Mouse (Mus musculus): Measurements from ENCODE around the gene Slc35c2. TPM values are rescaled to one million over a fixed set of nuclear protein-coding genes. Genes with fewer than 3 reads are reported as not detected.

Slc35c2 gene
- polyA plus RNA-seq, 1 experiment from 2014 or later, result 38.0 TPM

DNA sequence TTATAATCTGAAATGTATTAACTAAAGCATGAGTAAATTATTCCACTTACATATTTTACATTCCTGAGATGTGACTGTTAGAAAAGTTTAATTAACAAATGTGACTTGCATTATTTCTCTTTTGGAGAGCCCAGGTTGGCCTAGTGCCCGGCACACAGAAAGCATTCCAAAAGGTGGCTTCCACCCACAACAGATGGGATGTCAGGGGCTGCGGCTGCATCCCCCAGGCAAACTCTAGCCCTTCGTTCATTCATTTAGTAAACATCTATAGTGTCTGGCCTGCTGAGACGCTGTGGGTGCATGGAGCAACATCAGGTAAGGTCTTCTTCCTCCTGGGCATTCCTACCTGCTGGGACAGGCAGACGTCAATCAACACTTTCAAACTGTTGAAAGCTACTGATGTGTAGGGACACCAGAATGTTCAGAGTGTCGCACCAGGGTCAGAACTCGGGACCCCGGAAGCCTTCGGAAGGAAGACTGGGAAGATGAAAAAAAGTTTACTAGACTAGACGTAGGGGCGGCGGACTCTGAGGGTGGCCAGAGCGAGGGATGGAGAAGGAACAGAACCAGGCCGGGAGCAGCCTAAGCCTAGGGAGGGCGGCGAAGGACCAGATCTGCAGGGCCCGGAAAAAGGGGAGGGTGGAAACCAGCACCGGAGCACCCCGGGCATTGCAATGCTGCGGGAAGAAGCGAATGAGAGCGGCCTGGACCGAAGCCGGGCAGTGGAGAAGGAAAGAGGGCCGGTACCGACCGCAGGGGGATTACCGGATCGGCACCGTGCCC lies 38.0 kb upstream of the Slc35c2 start:
- Histone ChIP-seq H3K9me3 (ENCODE audit: control insufficient read depth, low read length) (peaks cover 2% of the 10 kb centered on the region; the same call in 1 of the 2 replicates), H3K27ac (replicated peaks in 1 of 2; ENCODE audit: control insufficient read depth in 1 of 2, insufficient read depth in 1 of 2, low read depth in 2 of 2, low read length in 2 of 2) (peak overlapping the region in 1 of 2 experiments; percentile 24; a peak in 1 of 4 replicates), H3K4me1 (ENCODE audit: control insufficient read depth in 2 of 2, insufficient read depth in 2 of 2, low read length in 2 of 2) (peaks cover 24 to 33% of the 10 kb centered on the region in 2 experiments), H3K4me3 (ENCODE audit: control insufficient read depth in 1 of 2, insufficient read depth in 1 of 2, low read depth in 1 of 2, low read length in 2 of 2) (peak overlapping the region; percentile 68 to 97), H3K36me3 (ENCODE audit: control insufficient read depth, insufficient read depth, low read length) (no peaks in the 10 kb centered on the region), H3K4me2 (ENCODE audit: low read length) (peak overlapping the region; percentile 70), H3K9ac (ENCODE audit: low read length) (peak overlapping the region; percentile 85), H3K27me3 (ENCODE audit: control insufficient read depth, insufficient read depth, low read length) (no peaks in the 10 kb centered on the region)
- peak; percentile 8; the same call in 1 of the 2 replicates for ATAC-seq (ENCODE audit: insufficient number of reproducible peaks, insufficient read depth, low FRiP score, low read depth)
- WGBS, result under 1% methylated on average over 29 of the region's 30 CpGs

DNA sequence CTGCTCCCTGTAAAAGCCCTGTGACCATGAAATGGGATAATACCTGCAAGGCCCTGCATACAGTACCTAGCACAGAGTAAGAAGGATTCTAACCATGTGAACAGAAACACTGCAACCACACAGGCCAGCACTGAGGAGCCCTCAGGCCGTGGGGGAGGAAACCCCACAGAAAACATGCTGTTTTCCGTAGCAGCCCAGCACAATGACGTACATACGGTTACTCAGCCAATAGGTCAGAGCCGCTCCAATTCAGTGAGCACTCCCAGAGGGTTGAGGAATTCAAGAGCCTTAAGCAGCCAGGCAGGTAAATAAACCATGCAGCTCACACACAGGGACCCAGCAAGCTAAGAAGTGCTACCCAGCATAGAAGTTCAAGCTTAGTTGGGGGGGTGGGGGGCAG lies 36.3 kb upstream of the Slc35c2 start:
- Histone ChIP-seq H3K27ac (replicated peaks in 1 of 2; ENCODE audit: control insufficient read depth in 1 of 2, insufficient read depth in 1 of 2, low read depth in 2 of 2, low read length in 2 of 2) (no peak overlapping the region), H3K27me3 (ENCODE audit: control insufficient read depth, insufficient read depth, low read length) (no peaks in the 10 kb centered on the region), H3K4me3 (ENCODE audit: control insufficient read depth in 1 of 2, insufficient read depth in 1 of 2, low read depth in 1 of 2, low read length in 2 of 2) (no peak overlapping the region), H3K9me3 (ENCODE audit: control insufficient read depth, low read length) (no peaks in the 10 kb centered on the region), H3K4me2 (ENCODE audit: low read length) (no peak overlapping the region), H3K4me1 (ENCODE audit: control insufficient read depth in 2 of 2, insufficient read depth in 2 of 2, low read length in 2 of 2) (peaks cover 35 to 49% of the 10 kb centered on the region in 2 experiments), H3K36me3 (ENCODE audit: control insufficient read depth, insufficient read depth, low read length) (no peaks in the 10 kb centered on the region), H3K9ac (ENCODE audit: low read length) (no peak overlapping the region)
- ATAC-seq (ENCODE audit: insufficient number of reproducible peaks, insufficient read depth, low FRiP score, low read depth), result no peak
- WGBS, result 77% methylated on average over 5 of the region's 5 CpGs

GRCm38 (mm10) chr2:165323484-165323883 lies 35.8 kb upstream of the Slc35c2 start:
- Histone ChIP-seq H3K27me3 (ENCODE audit: control insufficient read depth, insufficient read depth, low read length) (no peaks in the 10 kb centered on the region), H3K36me3 (ENCODE audit: control insufficient read depth, insufficient read depth, low read length) (no peaks in the 10 kb centered on the region), H3K4me2 (ENCODE audit: low read length) (no peak overlapping the region), H3K27ac (replicated peaks in 1 of 2; ENCODE audit: control insufficient read depth in 1 of 2, insufficient read depth in 1 of 2, low read depth in 2 of 2, low read length in 2 of 2) (no peak overlapping the region), H3K9ac (ENCODE audit: low read length) (no peak overlapping the region), H3K4me3 (ENCODE audit: control insufficient read depth in 1 of 2, insufficient read depth in 1 of 2, low read depth in 1 of 2, low read length in 2 of 2) (no peak overlapping the region), H3K4me1 (ENCODE audit: control insufficient read depth in 2 of 2, insufficient read depth in 2 of 2, low read length in 2 of 2) (peaks cover 37 to 53% of the 10 kb centered on the region in 2 experiments), H3K9me3 (ENCODE audit: control insufficient read depth, low read length) (no peaks in the 10 kb centered on the region)
- 80% methylated on average over 5 of the region's 5 CpGs for WGBS
- ATAC-seq (ENCODE audit: insufficient number of reproducible peaks, insufficient read depth, low FRiP score, low read depth), result no peak

DNA sequence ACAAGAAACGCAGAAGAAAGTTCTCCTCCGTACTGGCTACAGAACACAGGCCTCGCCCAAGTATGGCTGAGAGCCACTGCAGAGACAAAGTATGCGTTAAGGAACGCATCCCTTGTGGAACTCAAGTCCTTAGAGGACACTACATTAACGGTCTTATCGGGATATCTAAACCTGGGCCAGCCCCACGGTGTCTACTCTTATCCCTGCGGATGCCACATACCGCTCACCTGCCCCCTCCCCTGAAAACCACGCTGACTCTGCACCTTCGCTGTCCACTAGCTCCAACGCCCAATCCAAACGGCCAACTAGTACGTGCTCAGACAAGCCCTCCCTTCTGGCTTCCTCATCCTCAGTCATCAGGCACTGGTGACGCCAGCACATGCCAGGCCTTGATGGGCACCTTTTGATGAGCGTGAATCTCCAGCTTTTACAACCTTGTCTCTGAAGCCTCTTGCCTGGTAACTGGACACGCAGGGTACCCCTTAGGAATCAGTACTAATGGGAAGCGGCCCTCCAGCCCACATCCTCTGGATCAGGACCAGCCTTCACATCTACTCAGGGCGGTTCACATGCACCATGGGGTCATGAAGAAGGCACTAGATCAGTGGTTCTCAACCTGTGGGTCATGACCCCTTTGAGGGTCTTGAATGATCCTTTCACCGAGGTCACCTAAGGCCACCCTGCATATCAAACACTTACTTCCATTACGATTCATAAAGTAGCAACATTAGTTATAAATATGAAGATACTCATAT lies 34.5 kb upstream of the Slc35c2 start:
- Histone ChIP-seq H3K27ac (replicated peaks in 1 of 2; ENCODE audit: control insufficient read depth in 1 of 2, insufficient read depth in 1 of 2, low read depth in 2 of 2, low read length in 2 of 2) (peak overlapping the region in 1 of 2 experiments; percentile 54; a peak in 2 of 4 replicates), H3K9ac (ENCODE audit: low read length) (no peak overlapping the region), H3K36me3 (ENCODE audit: control insufficient read depth, insufficient read depth, low read length) (no peaks in the 10 kb centered on the region), H3K4me3 (ENCODE audit: control insufficient read depth in 1 of 2, insufficient read depth in 1 of 2, low read depth in 1 of 2, low read length in 2 of 2) (no peak overlapping the region), H3K4me1 (ENCODE audit: control insufficient read depth in 2 of 2, insufficient read depth in 2 of 2, low read length in 2 of 2) (peaks cover 47 to 61% of the 10 kb centered on the region in 2 experiments), H3K9me3 (ENCODE audit: control insufficient read depth, low read length) (no peaks in the 10 kb centered on the region), H3K27me3 (ENCODE audit: control insufficient read depth, insufficient read depth, low read length) (no peaks in the 10 kb centered on the region), H3K4me2 (ENCODE audit: low read length) (no peak overlapping the region)
- WGBS, result 82% methylated on average over 22 of the region's 22 CpGs
- no peak for ATAC-seq (ENCODE audit: insufficient number of reproducible peaks, insufficient read depth, low FRiP score, low read depth)

DNA sequence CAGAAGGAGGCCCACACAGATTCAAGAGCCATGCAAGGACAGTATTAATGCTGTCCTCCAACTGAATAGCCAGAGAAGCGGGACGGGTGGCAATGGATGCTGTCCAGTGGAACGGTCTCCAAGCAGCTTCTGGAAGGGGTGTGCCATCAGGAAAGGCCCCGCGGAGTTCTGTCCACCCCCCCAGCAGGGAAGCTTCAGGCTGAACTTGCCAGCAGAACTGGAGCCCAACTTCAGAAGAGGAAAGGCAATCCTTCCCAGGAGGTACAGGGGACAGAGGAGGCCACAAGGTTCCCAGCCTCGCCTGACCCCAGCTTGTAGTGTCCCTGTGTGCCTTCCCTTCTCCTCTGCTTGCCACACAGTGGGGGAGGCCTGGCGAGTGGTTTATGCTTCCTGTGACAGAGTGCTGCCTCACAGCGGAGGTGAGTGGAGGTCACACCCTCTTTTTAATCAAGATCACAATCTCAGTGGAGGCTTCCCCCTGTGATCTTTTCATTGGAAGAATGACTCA lies 33.8 kb upstream of the Slc35c2 start:
- H3K27me3 ChIP-seq (ENCODE audit: control insufficient read depth, insufficient read depth, low read length), result no peaks in the 10 kb centered on the region
- H3K9me3 ChIP-seq (ENCODE audit: control insufficient read depth, low read length), result no peaks in the 10 kb centered on the region
- peak overlapping the region; percentile 54 to 67; a peak in 3 of 4 replicates for H3K27ac ChIP-seq (replicated peaks in 1 of 2; ENCODE audit: control insufficient read depth in 1 of 2, insufficient read depth in 1 of 2, low read depth in 2 of 2, low read length in 2 of 2)
- H3K4me2 ChIP-seq (ENCODE audit: low read length), result peak overlapping the region; percentile 27
- H3K9ac ChIP-seq (ENCODE audit: low read length), result no peak overlapping the region; the same call in 1 of the 2 replicates
- no peaks in the 10 kb centered on the region for H3K36me3 ChIP-seq (ENCODE audit: control insufficient read depth, insufficient read depth, low read length)
- WGBS, result 57% methylated on average over 8 of the region's 8 CpGs
- H3K4me3 ChIP-seq (ENCODE audit: control insufficient read depth in 1 of 2, insufficient read depth in 1 of 2, low read depth in 1 of 2, low read length in 2 of 2), result no peak overlapping the region
- ATAC-seq (ENCODE audit: insufficient number of reproducible peaks, insufficient read depth, low FRiP score, low read depth), result no peak
- peaks cover 51 to 65% of the 10 kb centered on the region in 2 experiments for H3K4me1 ChIP-seq (ENCODE audit: control insufficient read depth in 2 of 2, insufficient read depth in 2 of 2, low read length in 2 of 2)

GRCm38 (mm10) chr2:165320531-165321150 lies 33.0 kb upstream of the Slc35c2 start:
- no peak overlapping the region for H3K9ac ChIP-seq (ENCODE audit: low read length)
- peaks cover 51 to 66% of the 10 kb centered on the region in 2 experiments for H3K4me1 ChIP-seq (ENCODE audit: control insufficient read depth in 2 of 2, insufficient read depth in 2 of 2, low read length in 2 of 2)
- H3K9me3 ChIP-seq (ENCODE audit: control insufficient read depth, low read length), result no peaks in the 10 kb centered on the region
- no peaks in the 10 kb centered on the region for H3K27me3 ChIP-seq (ENCODE audit: control insufficient read depth, insufficient read depth, low read length)
- peak; percentile 15; the same call in 1 of the 2 replicates for ATAC-seq (ENCODE audit: insufficient number of reproducible peaks, insufficient read depth, low FRiP score, low read depth)
- H3K36me3 ChIP-seq (ENCODE audit: control insufficient read depth, insufficient read depth, low read length), result peaks cover 7% of the 10 kb centered on the region
- peak overlapping the region; percentile 27 for H3K4me2 ChIP-seq (ENCODE audit: low read length)
- peak overlapping the region; percentile 54 to 67 for H3K27ac ChIP-seq (replicated peaks in 1 of 2; ENCODE audit: control insufficient read depth in 1 of 2, insufficient read depth in 1 of 2, low read depth in 2 of 2, low read length in 2 of 2)
- no peak overlapping the region for H3K4me3 ChIP-seq (ENCODE audit: control insufficient read depth in 1 of 2, insufficient read depth in 1 of 2, low read depth in 1 of 2, low read length in 2 of 2)
- 42% methylated on average over 12 of the region's 12 CpGs for WGBS

- Histone ChIP-seq H3K4me1 (ENCODE audit: control insufficient read depth in 2 of 2, insufficient read depth in 2 of 2, low read length in 2 of 2) (peaks cover 47 to 58% of the 10 kb centered on the region in 2 experiments), H3K27ac (replicated peaks in 1 of 2; ENCODE audit: control insufficient read depth in 1 of 2, insufficient read depth in 1 of 2, low read depth in 2 of 2, low read length in 2 of 2) (no peak overlapping the region)
These were observed 31.8 kb upstream of the Slc35c2 start for GRCm38 (mm10) chr2:165319503-165319902.

More at GRCm38 (mm10) chr2:165319503-165319902, 31.8 kb upstream of the Slc35c2 start:
- Histone ChIP-seq H3K27me3 (ENCODE audit: control insufficient read depth, insufficient read depth, low read length) (no peaks in the 10 kb centered on the region), H3K4me3 (ENCODE audit: control insufficient read depth in 1 of 2, insufficient read depth in 1 of 2, low read depth in 1 of 2, low read length in 2 of 2) (no peak overlapping the region), H3K9ac (ENCODE audit: low read length) (no peak overlapping the region), H3K4me2 (ENCODE audit: low read length) (no peak overlapping the region), H3K36me3 (ENCODE audit: control insufficient read depth, insufficient read depth, low read length) (peaks cover 19% of the 10 kb centered on the region), H3K9me3 (ENCODE audit: control insufficient read depth, low read length) (no peaks in the 10 kb centered on the region)
- no peak for ATAC-seq (ENCODE audit: insufficient number of reproducible peaks, insufficient read depth, low FRiP score, low read depth)
- 37% methylated on average over 4 of the region's 4 CpGs for WGBS

All from heart, embryonic 14.5 days (tissue).